Mouse (Mus musculus) cerebellum, postnatal 25 days (tissue): ENCODE measurements around the gene Cyp4a32.
"Not testable (repeated sequence)": the region's sequence is repeated elsewhere in the genome, so short reads cannot be mapped to it uniquely, and the experiment has no call there.

Experiments used
- DNase-seq, 2 experiments: peaks; one replicate each; pipeline ENCODE4 v3.0.0; 2021; ENCODE audit warnings: mixed read lengths in 2 of 2

The Cyp4a32 gene

GRCm38 (mm10) chr4:115600611-115601010 is at the start of gene Cyp4a32:
Cyp4a32 (plus strand) TSS chr4:115600969.
- not testable (repeated sequence) for DNase-seq

GRCm38 (mm10) chr4:115552726-115553125 is 48.0 kb upstream of the Cyp4a32 start:
- no peak for DNase-seq

GRCm38 (mm10) chr4:115555513-115555912 is 45.3 kb upstream of the Cyp4a32 start:
- no peak for DNase-seq

GRCm38 (mm10) chr4:115557861-115558561 is 42.8 kb upstream of the Cyp4a32 start:
- DNase-seq, result no peak

- DNase-seq, result not testable (repeated sequence)
Measured at GRCm38 (mm10) chr4:115561236-115561635, 39.5 kb upstream of the Cyp4a32 start.

GRCm38 (mm10) chr4:115563401-115563800 is 37.4 kb upstream of the Cyp4a32 start, which contains the start of gene Cyp4a31:
Cyp4a31 (plus strand) TSS chr4:115563649.
- DNase-seq, result no peak

GRCm38 (mm10) chr4:115564469-115565225 is 36.1 kb upstream of the Cyp4a32 start:
- DNase-seq, result not testable (repeated sequence)

GRCm38 (mm10) chr4:115575255-115575654 is 25.5 kb upstream of the Cyp4a32 start:
- no peak for DNase-seq

GRCm38 (mm10) chr4:115575776-115576175 is 25.0 kb upstream of the Cyp4a32 start:
- no peak for DNase-seq

GRCm38 (mm10) chr4:115583036-115583435 is 17.7 kb upstream of the Cyp4a32 start:
- DNase-seq, result no peak

GRCm38 (mm10) chr4:115596357-115596756 is 4.4 kb upstream of the Cyp4a32 start:
- no peak for DNase-seq

- no peak for DNase-seq
Measured at GRCm38 (mm10) chr4:115596824-115597336, 3.9 kb upstream of the Cyp4a32 start.

GRCm38 (mm10) chr4:115614005-115614404 is 13.2 kb downstream of the Cyp4a32 start:
- no peak for DNase-seq

- DNase-seq, result not testable (repeated sequence)
Measured at GRCm38 (mm10) chr4:115625560-115625959, 24.8 kb downstream of the Cyp4a32 start.

- DNase-seq, result no peak
Measured at GRCm38 (mm10) chr4:115642967-115643754, 42.4 kb downstream of the Cyp4a32 start.

GRCm38 (mm10) chr4:115645371-115645770 is 44.6 kb downstream of the Cyp4a32 start:
- DNase-seq, result no peak

GRCm38 (mm10) chr4:115647580-115647979 is 46.8 kb downstream of the Cyp4a32 start, which contains the start of gene Cyp4b1:
Cyp4b1 (minus strand) TSS chr4:115647723.
- DNase-seq, result no peak

GRCm38 (mm10) chr4:115648752-115649151 is 48.0 kb downstream of the Cyp4a32 start:
- no peak for DNase-seq

GRCm38 (mm10) chr4:115649344-115649743 is 48.6 kb downstream of the Cyp4a32 start:
- no peak for DNase-seq

- no peak for DNase-seq
Measured at GRCm38 (mm10) chr4:115650866-115651265, 50.1 kb downstream of the Cyp4a32 start.

- DNase-seq, result not testable (repeated sequence)
Measured at GRCm38 (mm10) chr4:115655841-115656534, 55.2 kb downstream of the Cyp4a32 start.

- DNase-seq, result not testable (repeated sequence)
Measured at GRCm38 (mm10) chr4:115656535-115656922, 55.8 kb downstream of the Cyp4a32 start.
